Mouse (Mus musculus): ENCODE measurements around the gene Trim62.

DNA sequence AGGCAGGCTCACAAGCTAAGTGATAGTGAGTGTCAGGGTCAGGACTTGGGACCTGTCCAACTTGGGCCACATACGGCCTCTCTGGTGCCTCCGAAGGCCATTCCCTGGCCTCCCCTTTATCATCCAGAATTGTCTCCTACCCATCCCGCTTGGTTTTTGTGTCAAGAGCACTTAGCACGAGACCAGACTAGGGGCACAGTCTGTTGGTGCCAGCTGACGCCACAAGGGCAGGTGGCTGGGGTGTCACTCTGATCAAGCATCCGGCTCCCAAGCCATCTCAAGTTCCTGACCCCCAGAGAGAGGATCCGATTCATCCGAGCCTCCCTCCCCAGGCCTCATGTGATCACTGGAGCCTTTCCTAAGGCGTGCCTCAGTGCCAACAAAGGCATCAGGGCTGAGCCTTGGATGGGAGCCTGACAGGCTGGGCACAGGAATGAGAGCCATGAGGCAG lies 4.3 kb downstream of the Trim62 start:
- TF ChIP-seq GATA1 (IDR thresholded peaks at IDR 0.05; ENCODE audit: low read length) = no peak
- no peak for TF ChIP-seq TAL1 (IDR thresholded peaks at IDR 0.05; ENCODE audit: low read length)
